Mouse (Mus musculus): ENCODE measurements around the gene Rfk.

GRCm38 (mm10) chr19:17423306-17423705 lies 29.5 kb downstream of the Rfk start:
- TF ChIP-seq POLR2A (IDR thresholded peaks at IDR 0.05; ENCODE audit: insufficient read depth, low read depth, low read length) (no peak), CTCF (IDR thresholded peaks at IDR 0.05) (no peak)

Data from heart, adult 2 months (tissue).